Comparison of ENCODE assay signal across 27 mouse cellular contexts in the genomic region with DNA sequence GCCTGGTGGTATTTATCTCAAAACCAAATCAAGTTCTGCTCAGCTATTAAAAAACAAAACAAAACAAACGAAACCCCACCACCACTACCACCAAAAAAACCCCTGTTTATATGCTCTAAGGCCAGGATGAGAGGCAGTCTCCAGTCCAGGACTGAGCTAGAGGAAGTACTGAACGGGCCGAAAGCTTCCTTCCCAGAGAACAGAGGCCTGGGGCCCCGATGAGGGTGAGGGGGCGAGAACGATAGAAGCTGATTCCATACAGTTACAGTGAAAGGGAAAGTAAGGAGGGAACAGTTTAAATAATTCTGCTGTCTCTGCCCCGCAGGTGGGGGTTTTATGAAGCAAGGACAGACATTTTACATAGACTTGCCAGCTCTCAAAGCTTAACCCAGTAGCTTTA. TPM values are rescaled to one million over a fixed set of nuclear protein-coding genes. Genes with fewer than 3 reads are reported as not detected.
"Had no signal": no experiment of that assay in that cellular context is flagged by ENCODE, and none has a peak within 500 bp of the region (broad histone marks: within the 10 kb centered on the region; RNA-seq: fewer than 3 reads in every experiment).

No protein-coding gene starts in this region.

- DNase-seq: gastrocnemius, adult 2 months; gastrocnemius, postnatal 10 days; gastrocnemius, postnatal 25 days; heart, adult 18-20 months; heart, postnatal 14 days; heart, postnatal 4 days; kidney, adult 11 months; kidney, adult 8-10 months; kidney, postnatal 14 days; kidney, postnatal 36 days; layer of hippocampus, adult 9-11 months; layer of hippocampus, postnatal 36 days; left cerebral cortex, postnatal 4 days had no signal

- ATAC-seq: forebrain, embryonic 16.5 days; hindbrain, postnatal 0 days; intestine, embryonic 16.5 days; liver, embryonic 12.5 days had no signal

- H3K27me3 ChIP-seq: heart, embryonic 13.5 days; heart, embryonic 15.5 days; hindbrain, embryonic 13.5 days; hindbrain, embryonic 15.5 days; limb, embryonic 12.5 days; liver, embryonic 12.5 days had no signal

- H3K9ac ChIP-seq: heart, embryonic 13.5 days; heart, embryonic 15.5 days; hindbrain, embryonic 13.5 days; hindbrain, embryonic 15.5 days; limb, embryonic 12.5 days; liver, embryonic 12.5 days; liver, embryonic 14.5 days had no signal

- H3K4me2 ChIP-seq: heart, embryonic 11.5 days; heart, embryonic 13.5 days; heart, embryonic 15.5 days; hindbrain, embryonic 13.5 days; hindbrain, embryonic 15.5 days; limb, embryonic 12.5 days; liver, embryonic 12.5 days had no signal

- H3K27ac ChIP-seq: gastrocnemius, adult 2 months; heart, embryonic 13.5 days; heart, embryonic 15.5 days; hindbrain, embryonic 13.5 days; hindbrain, embryonic 15.5 days; hindbrain, postnatal 0 days; limb, embryonic 12.5 days; liver, embryonic 12.5 days; liver, embryonic 14.5 days had no signal

- H3K9me3 ChIP-seq: heart, embryonic 13.5 days; heart, embryonic 15.5 days; hindbrain, embryonic 13.5 days; hindbrain, embryonic 15.5 days; liver, embryonic 12.5 days had no signal

- H3K4me3 ChIP-seq: gastrocnemius, adult 2 months; heart, embryonic 13.5 days; heart, embryonic 15.5 days; hindbrain, embryonic 13.5 days; hindbrain, embryonic 15.5 days; limb, embryonic 12.5 days; liver, embryonic 12.5 days had no signal

- H3K36me3 ChIP-seq: heart, embryonic 13.5 days; heart, embryonic 15.5 days; hindbrain, embryonic 13.5 days; hindbrain, embryonic 15.5 days; limb, embryonic 12.5 days; liver, embryonic 12.5 days had no signal

- H3K4me1 ChIP-seq: hindbrain, embryonic 13.5 days; hindbrain, embryonic 15.5 days; liver, embryonic 12.5 days had no signal

RNA-seq across cellular contexts. Expression of gene Fank1, which starts 52.9 kb away (rescaled TPM):
- total RNA-seq: gastrocnemius, adult 2 months; gastrocnemius, postnatal 25 days; granulocyte monocyte progenitor cell, adult 5-6 weeks; heart, adult 18-20 months; heart, adult 8-10 months; heart, postnatal 4 days; liver, adult 2 months had no signal
- polyA plus RNA-seq: heart, embryonic 13.5 days; liver, adult 2 months had no signal
